Mouse (Mus musculus): ENCODE measurements around the gene Mesp1.

Mesp1 gene

DNA sequence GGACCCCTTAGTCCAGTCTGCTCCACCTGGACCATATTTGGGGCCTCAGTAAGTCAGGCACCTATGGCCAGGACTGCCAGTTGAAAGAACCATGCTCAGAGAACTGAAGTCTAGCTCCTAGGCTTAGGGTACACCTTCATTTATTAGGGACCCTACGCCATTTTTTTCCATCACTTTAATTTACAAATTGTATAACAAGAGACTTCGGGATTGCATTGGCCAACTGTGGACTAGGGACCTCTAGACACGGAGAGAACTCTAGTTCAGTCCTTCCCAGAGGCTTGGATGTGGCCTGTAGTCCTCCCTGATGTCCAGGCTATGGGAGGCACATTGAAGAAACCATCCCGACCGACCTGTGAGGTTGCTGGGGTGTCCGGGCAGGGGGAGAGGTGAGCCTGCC is at the start of gene Mesp1:
TSS of gene Mesp1 (minus strand) at position 101 of the 400 bp plus-strand sequence.
- no peak for DNase-seq (ENCODE audit: low spot score in 2 of 2)

DNA sequence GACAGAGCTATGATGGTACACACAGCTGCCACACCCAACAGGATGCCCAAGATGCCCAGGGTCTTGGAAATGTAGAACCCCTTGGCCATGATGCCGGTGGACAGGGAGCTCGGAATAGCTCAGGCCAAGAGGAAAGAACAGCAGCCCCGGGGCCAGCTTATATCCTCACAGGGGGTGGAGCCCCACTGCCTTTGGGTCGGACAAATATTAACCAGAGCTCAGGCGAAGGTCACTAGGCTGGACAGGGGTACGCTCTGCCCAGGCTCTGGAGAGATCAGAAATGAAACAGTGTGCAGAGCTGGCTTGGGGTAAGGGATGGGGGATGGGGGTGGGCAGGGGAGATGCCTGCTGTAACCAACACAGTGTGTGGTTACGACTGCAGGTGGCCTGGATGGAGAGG is 48.6 kb upstream of the Mesp1 start:
- no peak for DNase-seq (ENCODE audit: low spot score in 2 of 2)

DNA sequence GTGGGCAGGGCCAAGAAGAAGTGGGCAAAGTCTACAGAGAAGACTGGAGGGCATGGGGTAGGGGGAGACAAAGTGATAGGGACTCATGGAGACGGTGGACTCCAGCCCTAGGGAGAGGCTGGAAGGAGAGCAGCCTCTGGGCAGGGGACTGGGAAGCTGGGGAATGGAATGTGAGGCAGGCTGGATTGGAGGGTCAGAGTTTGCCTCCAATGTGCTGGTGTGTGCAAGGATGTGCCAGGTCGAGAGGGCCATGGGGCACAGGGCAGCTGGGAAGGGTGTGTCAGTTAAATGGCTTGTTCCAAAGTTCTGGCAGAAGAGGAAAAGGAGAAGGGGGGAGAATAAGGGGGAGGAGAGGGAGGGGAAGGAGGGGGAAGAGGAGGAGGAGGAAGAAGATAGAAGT is 43.7 kb upstream of the Mesp1 start:
- DNase-seq (ENCODE audit: low spot score in 2 of 2): no peak

- no peak for DNase-seq (ENCODE audit: low spot score in 2 of 2)
Observed at GRCm38 (mm10) chr7:79835196-79835595, 41.6 kb upstream of the Mesp1 start.

GRCm38 (mm10) chr7:79832980-79833379 is 39.4 kb upstream of the Mesp1 start:
- DNase-seq (ENCODE audit: low spot score in 2 of 2): no peak

- no peak for DNase-seq (ENCODE audit: low spot score in 2 of 2)
Observed at GRCm38 (mm10) chr7:79831585-79831984, 38.0 kb upstream of the Mesp1 start.

GRCm38 (mm10) chr7:79831145-79831544 is 37.6 kb upstream of the Mesp1 start:
- no peak for DNase-seq (ENCODE audit: low spot score in 2 of 2)

DNA sequence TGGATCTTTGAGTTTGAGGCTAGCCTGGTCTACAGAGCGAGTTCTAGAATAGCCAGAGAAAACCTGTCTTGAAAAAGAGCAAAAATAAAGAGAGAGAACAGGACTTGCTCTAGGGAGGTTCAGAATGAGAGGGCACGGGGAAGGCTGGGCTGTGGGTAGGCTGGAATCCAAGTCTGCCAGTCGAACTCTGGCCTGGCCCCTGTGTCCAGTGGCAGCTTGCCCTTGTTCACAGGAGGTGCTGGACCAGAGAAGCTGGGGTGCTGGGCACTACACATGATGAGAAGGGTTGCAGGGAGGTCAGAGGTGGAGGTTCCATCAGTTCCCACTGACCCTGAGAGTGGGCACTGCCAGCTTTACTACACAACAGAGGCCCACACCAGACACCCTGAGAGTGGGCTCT is 34.8 kb upstream of the Mesp1 start:
- no peak for DNase-seq (ENCODE audit: low spot score in 2 of 2)

- DNase-seq (ENCODE audit: low spot score in 2 of 2): no peak
Observed at GRCm38 (mm10) chr7:79822092-79822695, 28.6 kb upstream of the Mesp1 start.

GRCm38 (mm10) chr7:79819996-79820395 is 26.4 kb upstream of the Mesp1 start:
- no peak for DNase-seq (ENCODE audit: low spot score in 2 of 2)

DNA sequence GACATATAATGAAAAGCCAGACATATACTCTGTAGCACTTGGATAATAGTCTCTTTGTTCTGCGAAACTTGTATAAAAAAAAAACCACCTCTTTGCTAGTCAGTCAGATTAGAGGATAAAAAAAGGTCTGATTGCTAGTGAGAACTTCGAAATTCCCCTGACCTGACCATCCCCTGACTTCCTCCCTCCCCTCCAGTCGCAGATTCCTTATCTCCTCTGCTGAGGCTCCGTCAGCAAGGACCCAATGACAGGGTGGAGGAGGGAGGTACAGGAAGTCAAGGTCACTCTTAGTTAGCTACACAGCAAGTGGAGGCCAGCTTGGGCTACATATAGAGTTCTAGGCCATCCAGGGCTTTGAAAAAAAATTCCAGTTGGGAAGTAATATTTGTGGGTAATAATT is 25.9 kb upstream of the Mesp1 start:
- no peak for DNase-seq (ENCODE audit: low spot score in 2 of 2)

GRCm38 (mm10) chr7:79818321-79818720 is 24.7 kb upstream of the Mesp1 start:
- no peak for DNase-seq (ENCODE audit: low spot score in 2 of 2)

GRCm38 (mm10) chr7:79813409-79813808 is 19.8 kb upstream of the Mesp1 start:
- no peak for DNase-seq (ENCODE audit: low spot score in 2 of 2)

GRCm38 (mm10) chr7:79810611-79811506 is 17.3 kb upstream of the Mesp1 start, which contains the start of gene Mesp2:
Gene Mesp2 (plus strand): TSS chr7:79810727.
- DNase-seq (ENCODE audit: low spot score in 2 of 2): peak; percentile 50 to 68

DNA sequence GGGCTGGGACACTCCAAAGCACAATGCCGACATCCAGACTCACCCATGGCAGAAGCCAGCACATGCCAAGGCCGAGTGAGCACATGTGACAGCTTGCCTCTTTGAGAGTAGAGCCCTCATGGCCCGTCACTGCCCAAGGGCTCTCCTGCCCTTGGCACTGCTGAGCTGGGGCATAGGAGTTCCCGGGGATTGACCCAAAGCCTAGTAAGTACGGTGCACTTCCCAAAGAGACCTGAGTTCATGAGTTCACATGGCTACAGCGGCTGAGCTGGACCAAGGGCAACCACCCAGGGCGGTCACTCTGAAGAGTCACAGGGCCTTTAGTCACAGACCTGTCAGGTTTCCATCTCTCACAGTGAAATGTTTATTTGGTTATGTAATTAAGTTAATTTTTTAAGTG is 15.0 kb upstream of the Mesp1 start:
- no peak for DNase-seq (ENCODE audit: low spot score in 2 of 2)

DNA sequence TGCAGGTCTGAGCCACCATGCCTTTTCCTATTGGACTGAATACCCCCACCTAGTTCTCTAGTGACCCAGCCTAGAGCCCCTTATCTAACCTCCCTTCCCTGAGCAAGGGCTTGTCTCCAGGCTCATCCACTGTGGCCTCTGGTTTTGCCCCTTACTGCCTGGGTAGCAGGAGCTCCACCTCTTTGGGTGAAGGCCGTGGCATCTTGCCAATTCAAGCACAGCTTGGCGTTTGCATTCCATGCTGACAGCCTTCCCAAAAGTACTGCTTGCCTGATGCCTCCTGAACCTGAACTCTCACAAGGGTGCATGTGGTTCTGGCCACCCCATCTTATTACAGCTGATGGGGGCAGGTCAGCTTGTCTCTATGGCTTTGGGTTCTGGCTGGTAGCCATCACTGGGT is 10.3 kb upstream of the Mesp1 start:
- DNase-seq (ENCODE audit: low spot score in 2 of 2): no peak

GRCm38 (mm10) chr7:79802037-79802436 is 8.4 kb upstream of the Mesp1 start:
- DNase-seq (ENCODE audit: low spot score in 2 of 2): no peak

- DNase-seq (ENCODE audit: low spot score in 2 of 2): no peak
Observed at GRCm38 (mm10) chr7:79801391-79801790, 7.8 kb upstream of the Mesp1 start.

DNA sequence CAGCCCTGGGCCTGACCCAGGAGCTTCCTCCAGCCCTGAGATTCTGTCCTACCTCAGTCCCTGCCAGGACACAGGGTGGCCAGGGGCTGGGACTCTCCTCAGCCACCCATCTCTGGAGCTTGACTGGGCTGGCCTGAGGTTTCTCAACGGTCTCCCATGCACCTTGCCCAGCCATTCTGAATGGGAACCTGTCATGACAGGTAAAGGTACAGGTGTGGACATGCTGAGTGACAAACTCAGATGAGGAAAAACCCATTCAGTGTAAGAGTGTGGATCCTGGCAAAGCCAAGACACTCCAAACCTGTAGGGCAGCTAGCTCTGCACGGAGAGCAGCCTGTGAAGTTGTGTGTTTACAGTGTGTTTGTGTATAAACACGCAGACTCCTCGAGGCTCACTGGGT is 6.7 kb upstream of the Mesp1 start:
- no peak for DNase-seq (ENCODE audit: low spot score in 2 of 2)

- DNase-seq (ENCODE audit: low spot score in 2 of 2): no peak
Observed at GRCm38 (mm10) chr7:79799506-79799905, 5.9 kb upstream of the Mesp1 start.

- peak in 1 of 2 experiments; percentile 73 for DNase-seq (ENCODE audit: low spot score in 2 of 2)
Observed at GRCm38 (mm10) chr7:79799048-79799447, 5.5 kb upstream of the Mesp1 start.

DNA sequence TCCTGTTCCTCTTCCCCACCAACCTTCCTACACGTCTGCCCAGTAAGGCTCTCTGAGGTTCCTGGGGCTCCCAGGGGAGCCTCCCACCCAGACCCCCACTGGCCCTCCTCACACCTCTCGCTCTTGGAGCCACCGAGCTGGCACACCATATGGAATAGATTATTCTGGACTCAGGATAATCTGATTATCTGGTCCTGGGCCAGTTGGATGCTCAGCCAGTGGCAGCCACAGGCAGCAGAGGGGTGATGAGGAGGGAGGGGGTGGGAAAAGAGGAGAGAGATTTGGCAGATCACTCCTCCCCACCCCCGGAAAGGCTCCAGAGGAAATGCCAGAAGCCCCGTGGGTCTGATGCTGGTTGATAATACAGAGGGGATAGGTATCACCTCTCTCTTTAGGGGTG is 5.0 kb upstream of the Mesp1 start:
- DNase-seq (ENCODE audit: low spot score in 2 of 2): no peak

Measured in frontal cortex, postnatal 10 days (tissue).